Mouse (Mus musculus): ENCODE results near the gene Hist1h4n.
A peak's percentile ranks its signal among the peaks of the same experiment; 100 is the strongest.
"Not testable (repeated sequence)": the region's sequence is repeated elsewhere in the genome, so short reads cannot be mapped to it uniquely, and the experiment has no call there.

The Hist1h4n gene

DNA sequence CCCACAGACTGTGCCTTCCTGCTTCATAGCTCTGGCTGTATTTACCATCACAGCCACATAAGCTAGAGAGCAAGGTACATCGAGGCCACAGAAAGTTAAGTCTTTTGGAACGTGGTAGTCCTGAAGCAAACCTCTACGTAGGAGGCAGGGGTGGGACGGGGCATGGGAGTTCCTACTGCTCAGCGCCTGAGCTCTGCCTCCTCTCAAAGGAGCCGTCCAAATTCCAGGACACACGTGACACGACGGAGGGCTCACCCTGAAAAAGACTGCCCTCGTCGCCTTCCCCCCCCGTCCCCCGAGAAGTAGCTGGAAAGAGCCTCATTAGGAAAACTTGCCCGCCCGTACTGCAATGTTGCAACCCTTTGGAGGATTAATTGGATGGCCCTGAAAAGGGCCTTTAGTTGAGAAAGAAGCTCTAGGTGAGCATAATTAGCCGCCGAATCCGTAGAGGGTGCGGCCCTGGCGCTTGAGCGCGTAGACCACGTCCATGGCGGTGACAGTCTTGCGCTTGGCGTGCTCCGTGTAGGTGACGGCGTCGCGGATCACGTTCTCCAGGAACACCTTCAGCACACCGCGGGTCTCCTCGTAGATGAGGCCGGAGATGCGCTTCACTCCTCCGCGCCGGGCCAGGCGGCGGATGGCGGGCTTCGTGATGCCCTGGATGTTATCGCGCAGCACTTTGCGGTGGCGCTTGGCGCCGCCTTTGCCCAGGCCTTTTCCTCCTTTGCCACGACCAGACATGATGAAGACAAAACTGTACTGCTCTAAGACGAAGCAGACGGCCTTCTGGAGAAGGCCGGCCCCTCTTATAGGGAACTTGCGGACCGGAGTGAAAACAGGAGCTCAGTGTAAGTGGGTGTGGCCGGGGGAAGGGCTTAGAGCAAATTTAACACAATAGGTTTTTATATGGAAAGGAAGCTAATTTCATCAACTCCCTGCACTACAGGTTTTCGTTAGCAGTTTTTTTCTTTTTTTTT lies at the start of gene Hist1h4n:
Gene Hist1h4n, minus strand, starts transcription at position 779 of the 977 bp plus-strand sequence.
- DNase-seq (ENCODE audit: low read depth, low spot score) = not testable (repeated sequence)

DNA sequence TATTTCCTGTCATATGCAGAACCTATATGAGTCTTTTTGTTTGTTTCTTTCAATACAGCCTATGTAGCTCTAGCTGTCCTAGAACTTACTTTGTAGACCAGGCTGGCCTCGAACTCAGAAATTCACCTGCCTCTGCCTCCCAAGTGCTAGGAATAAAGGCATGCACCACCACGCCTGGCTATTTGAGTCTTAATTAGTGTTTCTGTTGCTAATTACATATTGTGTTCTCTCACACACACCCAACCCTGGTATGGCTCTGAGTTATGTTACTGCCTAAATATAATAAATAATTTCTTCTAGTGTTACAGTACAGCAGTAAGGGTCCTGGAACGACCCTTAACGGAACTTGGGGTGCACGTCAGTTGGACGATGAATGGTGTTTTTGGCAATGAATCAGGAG lies 48.7 kb upstream of the Hist1h4n start:
- no peak for DNase-seq (ENCODE audit: low read depth, low spot score)

DNA sequence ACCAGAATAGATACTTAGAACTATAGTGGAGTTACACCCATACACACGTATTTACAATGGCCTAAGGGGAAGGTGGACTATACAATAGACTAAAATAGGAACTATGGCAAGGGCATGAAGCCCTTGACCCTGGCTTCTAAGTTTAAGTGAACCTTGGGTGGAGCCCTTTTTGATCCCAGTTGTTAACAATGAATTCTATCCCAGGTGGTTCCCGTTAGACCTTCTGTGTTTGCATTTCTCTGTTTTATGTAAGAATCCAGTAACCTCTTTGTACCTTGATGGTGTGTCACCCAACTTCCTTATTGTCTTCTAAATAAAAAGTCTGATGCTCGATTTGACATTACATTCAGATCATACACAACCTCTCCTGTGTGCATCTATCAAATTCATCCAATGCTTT lies 33.5 kb upstream of the Hist1h4n start:
- not testable (repeated sequence) for DNase-seq (ENCODE audit: low read depth, low spot score)

DNA sequence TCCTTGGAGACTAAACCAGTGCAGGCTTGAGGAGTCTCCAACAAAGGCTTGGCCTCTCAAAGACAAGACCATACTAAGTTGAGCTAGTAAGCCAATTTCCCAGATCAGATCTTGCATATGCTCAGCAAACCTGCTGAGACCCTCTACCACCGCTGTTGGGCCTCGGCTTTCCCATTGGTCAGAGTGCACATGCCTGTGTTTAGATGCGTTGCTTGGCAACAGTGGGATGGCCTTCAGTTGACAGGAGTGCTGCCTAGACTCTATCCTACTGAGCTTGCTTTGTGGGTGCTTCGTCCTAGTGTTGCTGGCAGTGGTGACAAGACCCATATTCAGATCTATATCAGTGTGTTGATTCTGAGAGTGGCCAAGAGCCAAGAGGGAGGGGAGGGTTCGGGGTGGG lies 29.6 kb upstream of the Hist1h4n start:
- no peak for DNase-seq (ENCODE audit: low read depth, low spot score)

DNA sequence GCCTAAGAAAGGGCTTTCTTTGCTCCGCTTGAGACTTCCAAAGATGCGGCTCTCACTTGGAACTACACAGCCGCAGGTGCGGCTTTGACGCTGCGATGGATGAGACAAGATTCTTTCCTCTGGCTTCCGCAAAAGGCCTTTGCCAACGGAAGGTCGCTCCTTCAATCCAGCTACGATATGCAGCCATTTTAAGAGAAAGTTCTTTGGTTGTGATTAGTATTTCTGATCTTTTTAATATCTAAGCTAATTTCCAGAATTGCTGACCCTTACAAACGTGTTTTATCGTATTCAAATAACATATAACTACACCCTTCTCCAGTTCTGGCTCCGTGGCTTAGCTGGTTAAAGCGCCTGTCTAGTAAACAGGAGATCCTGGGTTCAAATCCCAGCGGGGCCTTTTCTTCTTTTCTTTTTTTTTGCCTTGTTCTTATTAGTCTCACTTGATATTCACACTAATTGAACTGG lies 23.7 kb upstream of the Hist1h4n start:
- DNase-seq (ENCODE audit: low read depth, low spot score) = peak; percentile 20

DNA sequence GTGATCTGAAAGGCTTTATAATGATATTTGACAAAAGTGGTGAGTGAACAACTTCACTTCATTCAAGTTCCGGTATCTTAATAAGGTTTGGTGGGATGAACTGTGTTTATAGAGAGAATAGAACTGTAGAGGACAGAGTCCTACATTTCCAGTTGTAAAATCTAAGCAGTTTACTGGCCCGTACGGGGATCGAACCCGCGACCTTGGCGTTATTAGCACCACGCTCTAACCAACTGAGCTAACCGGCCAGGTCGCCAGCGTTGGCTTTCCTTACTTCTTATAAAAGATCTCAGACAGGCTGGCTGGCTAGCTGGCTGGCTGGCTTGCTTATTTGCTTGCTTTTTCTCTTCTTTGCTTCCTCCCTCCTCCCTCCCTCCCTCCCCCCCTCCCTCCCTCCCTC lies 23.1 kb upstream of the Hist1h4n start:
- peak; percentile 39 for DNase-seq (ENCODE audit: low read depth, low spot score)

DNA sequence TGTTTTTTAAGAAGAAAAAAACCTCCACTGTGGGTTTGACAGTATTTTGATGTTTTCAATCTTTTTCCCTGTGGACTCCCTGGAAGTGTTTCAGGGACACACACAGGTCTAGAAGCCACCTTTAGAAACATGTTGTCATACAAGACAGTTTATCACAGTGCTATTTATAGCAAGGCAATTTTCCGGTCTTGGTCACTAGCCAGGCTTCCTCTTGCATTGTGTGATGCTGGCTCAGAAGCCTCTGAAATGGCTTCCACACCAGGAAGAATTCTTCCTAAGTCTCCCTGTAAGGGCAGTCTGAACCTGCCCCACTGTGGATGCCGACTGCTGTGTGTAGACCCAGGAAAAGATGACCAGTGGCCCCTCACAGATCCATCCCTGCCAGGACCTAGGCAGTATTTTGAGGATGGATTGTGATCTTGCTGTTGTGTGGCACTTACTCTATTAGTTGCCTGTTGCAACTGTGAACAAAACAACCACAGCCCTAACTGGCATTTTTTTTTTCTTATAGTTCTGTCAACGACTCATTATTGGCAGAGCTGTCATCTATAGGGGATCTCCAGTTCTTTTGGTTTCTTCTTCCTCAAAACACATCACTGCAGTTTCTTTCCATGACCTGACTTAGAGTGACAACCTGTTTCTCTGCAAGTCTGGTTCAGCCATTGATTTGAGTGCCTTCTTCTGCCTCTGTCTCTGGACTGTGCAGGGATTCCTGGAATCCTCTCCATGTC lies 20.4 kb upstream of the Hist1h4n start:
- DNase-seq (ENCODE audit: low read depth, low spot score) = peak; percentile 23

DNA sequence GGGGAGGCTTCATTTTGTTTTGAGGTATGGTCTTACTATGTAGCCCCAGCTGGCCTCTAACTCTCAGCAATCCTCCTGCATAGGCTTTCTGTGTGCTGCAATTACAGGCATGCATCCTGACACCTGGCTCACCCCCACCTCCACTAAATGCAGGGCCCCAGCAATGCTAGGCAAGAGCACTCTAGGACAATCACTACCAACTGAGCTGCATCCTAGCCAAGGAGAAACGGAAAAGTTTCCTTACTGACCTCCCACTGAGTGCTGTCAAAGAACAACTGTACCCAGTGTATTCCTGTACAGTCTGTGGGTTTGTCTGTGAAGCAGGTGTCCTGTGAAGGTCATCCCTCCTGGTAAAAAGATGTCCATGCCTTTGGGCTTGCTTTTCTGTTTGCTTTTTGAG lies 18.7 kb upstream of the Hist1h4n start:
- DNase-seq (ENCODE audit: low read depth, low spot score) = not testable (repeated sequence)

DNA sequence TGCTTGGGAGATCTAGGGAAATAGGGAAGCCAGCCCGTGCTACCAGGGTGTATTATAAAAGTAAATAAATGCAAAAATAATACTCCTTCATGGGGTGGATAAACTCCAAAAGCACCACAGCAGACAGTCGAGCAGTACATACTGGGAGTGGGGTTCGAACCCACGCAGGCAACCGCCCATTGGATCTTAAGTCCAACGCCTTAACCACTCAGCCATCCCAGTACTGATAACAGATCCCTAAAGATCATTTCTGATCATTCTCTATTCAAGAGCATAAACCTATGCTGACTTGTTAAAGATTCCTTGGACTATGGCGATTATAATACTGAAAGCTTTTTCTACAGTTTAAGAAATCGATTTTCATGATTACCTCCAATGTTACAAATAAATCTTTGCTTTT lies 15.9 kb upstream of the Hist1h4n start:
- DNase-seq (ENCODE audit: low read depth, low spot score) = no peak

DNA sequence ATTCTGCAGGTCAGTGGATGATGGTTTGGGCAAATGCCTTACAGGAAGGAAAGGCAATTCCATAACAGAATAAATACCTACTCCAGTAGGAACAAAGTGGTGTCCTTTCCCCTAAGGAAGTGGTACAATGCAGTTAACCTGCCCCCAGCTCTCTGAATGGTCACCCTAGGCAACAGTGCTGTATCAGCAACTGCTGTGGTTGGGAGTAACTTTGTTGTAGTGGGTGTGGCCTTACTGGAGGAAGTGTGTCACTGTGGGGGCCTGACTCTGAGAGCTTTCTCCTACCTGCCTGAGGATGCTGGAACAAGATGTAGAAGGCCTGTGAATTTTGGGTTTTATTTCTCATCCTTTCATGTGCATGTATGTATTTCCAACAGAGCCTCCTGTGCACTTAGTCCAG lies 14.4 kb upstream of the Hist1h4n start:
- not testable (repeated sequence) for DNase-seq (ENCODE audit: low read depth, low spot score)

DNA sequence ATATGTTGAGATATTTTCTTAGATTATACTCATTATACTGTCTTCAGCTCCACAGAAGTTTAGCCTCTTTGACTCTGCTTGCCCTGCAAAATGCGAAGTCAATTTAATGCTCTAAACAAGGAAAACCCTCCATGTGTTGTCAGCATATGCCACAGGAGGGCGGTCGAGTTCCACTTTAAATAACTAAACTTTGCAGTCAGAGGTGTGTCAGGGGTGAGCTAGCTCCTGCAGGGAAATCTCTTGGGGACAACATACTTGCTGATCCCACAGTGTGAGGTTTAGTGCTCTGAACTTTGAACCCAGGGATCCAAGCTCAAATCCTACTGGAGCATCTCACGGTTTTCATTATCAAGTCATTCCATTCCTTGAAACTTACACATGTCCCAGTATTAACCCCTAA lies 8.5 kb upstream of the Hist1h4n start:
- DNase-seq (ENCODE audit: low read depth, low spot score) = not testable (repeated sequence)

DNA sequence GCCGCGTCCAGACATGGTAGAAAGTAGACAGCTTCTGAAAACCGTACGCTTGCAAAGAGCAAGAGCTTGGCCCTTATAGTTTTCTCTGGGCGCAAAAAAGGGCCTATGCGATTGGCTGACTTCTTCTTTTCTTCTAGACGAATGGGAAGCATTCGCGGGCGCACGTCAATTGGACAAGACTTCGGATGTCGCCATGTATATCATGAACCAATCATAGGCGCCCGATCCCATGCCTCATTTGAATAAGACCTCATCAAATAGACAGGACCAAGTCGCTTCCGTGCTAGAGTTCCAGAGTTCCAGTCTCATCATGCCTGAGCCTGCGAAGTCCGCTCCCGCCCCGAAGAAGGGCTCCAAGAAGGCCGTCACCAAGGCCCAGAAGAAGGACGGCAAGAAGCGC lies 1.5 kb upstream of the Hist1h4n start, which contains the start of the genes Hist1h2ap and Hist1h2br:
Gene Hist1h2ap, minus strand, starts transcription at position 47 of the 400 bp plus-strand sequence.
Gene Hist1h2br, plus strand, starts transcription at position 283 of the 400 bp plus-strand sequence.
- not testable (repeated sequence) for DNase-seq (ENCODE audit: low read depth, low spot score)

DNA sequence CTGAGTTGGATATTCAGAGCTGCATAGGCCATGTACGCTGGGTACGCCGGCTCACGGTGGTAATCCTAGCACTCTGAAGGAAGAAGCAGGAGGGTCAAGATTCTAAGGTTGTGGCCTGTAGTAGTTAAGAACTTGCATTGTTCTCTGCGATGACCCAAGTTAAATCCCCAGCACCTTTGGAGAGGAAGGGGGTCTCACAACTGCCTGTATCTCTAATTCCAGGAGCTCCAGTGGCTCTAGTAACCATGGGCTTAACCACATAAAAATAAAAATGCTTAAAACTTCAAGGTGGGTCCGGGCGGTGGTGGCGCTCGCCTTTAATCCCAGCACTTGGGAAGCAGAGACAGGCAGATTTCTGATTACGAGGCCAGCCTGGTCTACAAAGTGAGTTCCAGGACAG lies 1.7 kb downstream of the Hist1h4n start:
- DNase-seq (ENCODE audit: low read depth, low spot score) = no peak

DNA sequence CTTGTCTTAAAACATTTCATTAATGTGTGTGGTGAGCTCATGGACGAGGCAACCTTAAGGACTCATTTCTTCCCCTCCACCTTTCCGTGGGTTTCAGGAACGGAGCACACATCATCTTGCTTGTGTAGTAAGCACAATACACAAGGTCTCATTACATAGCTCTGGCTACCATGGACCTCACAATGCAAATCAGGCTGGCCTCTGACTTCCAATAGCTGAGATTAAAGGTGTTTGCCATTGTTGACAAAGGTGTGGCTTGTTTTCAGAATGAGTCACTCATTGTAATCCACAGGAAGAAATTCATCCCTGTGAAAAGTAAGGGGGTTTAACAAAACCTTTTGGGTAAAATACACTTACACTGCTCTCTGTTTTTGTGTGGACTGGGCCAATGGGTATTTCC lies 3.5 kb downstream of the Hist1h4n start:
- no peak for DNase-seq (ENCODE audit: low read depth, low spot score)

DNA sequence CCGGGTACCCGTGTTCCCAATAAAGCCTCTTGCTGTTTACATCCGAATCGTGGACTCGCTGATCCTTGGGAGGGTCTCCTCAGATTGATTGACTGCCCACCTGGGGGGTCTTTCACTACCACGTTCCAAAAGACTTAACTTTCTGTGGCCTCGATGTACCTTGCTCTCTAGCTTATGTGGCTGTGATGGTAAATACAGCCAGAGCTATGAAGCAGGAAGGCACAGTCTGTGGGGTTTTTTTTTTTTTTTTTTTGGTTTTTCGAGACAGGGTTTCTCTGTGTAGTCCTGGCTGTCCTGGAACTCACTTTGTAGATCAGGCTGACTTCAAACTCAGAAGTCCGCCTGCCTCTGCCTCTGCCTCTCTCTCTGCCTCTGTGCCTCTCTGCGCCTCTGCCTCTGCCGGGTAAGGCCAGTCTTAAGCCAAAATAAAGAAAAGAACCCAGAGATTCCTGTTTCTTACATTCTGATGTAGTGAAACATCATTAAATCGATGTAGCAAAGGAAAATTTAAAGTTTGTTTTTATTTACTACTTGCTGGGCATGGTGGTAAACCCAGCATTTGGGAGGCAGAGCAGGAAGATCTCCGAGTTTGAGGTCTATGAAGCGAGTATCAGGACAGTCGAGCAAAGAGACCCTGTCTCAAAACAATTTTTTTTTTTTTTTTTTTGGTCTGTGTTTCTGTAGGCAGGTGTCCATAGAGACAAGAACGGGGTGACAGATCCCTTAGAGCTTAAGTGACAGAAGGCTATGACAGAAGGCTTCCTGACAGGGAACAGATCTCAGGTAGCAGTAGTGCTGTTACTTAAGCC lies 11.7 kb downstream of the Hist1h4n start:
- not testable (repeated sequence) for DNase-seq (ENCODE audit: low read depth, low spot score)

DNA sequence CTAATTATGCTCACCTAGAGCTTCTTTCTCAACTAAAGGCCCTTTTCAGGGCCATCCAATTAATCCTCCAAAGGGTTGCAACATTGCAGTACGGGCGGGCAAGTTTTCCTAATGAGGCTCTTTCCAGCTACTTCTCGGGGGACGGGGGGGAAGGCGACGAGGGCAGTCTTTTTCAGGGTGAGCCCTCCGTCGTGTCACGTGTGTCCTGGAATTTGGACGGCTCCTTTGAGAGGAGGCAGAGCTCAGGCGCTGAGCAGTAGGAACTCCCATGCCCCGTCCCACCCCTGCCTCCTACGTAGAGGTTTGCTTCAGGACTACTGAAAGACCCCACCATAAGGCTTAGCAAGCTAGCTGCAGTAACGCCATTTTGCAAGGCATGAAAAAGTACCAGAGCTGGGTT lies 19.9 kb downstream of the Hist1h4n start:
- DNase-seq (ENCODE audit: low read depth, low spot score) = not testable (repeated sequence)

DNA sequence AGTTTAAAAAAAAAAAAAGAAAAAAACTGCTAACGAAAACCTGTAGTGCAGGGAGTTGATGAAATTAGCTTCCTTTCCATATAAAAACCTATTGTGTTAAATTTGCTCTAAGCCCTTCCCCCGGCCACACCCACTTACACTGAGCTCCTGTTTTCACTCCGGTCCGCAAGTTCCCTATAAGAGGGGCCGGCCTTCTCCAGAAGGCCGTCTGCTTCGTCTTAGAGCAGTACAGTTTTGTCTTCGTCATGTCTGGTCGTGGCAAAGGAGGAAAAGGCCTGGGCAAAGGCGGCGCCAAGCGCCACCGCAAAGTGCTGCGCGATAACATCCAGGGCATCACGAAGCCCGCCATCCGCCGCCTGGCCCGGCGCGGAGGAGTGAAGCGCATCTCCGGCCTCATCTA lies 20.5 kb downstream of the Hist1h4n start, which contains the start of gene Hist1h4m:
Gene Hist1h4m, plus strand, starts transcription at position 208 of the 400 bp plus-strand sequence.
- DNase-seq (ENCODE audit: low read depth, low spot score) = not testable (repeated sequence)

DNA sequence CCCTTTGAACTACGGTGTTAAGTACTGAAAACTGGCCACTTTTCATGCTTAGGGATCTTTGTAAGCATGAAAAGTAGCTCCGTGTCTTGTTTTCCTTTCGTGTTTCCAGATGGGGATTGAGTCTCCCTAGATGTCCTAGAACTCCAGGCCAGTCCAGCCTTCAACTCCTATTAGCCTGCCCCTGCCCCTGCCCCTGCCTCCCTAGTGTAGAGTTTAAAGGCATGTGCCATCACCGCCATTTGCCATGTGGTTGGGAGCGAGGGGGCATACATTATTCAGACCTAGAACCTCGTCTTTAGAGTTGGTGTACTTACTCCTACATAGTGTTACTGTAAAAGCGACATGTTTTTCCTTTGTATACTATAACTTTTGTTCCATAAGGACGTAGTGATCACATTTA lies 20.9 kb downstream of the Hist1h4n start:
- not testable (repeated sequence) for DNase-seq (ENCODE audit: low read depth, low spot score)

DNA sequence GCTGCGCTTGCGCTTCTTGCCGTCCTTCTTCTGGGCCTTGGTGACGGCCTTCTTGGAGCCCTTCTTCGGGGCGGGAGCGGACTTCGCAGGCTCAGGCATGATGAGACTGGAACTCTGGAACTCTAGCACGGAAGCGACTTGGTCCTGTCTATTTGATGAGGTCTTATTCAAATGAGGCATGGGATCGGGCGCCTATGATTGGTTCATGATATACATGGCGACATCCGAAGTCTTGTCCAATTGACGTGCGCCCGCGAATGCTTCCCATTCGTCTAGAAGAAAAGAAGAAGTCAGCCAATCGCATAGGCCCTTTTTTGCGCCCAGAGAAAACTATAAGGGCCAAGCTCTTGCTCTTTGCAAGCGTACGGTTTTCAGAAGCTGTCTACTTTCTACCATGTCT lies 21.9 kb downstream of the Hist1h4n start, which contains the start of the genes Hist1h2bq and Hist1h2ao:
Gene Hist1h2bq, minus strand, starts transcription at position 125 of the 400 bp plus-strand sequence.
Gene Hist1h2ao, plus strand, starts transcription at position 393 of the 400 bp plus-strand sequence.
- not testable (repeated sequence) for DNase-seq (ENCODE audit: low read depth, low spot score)

DNA sequence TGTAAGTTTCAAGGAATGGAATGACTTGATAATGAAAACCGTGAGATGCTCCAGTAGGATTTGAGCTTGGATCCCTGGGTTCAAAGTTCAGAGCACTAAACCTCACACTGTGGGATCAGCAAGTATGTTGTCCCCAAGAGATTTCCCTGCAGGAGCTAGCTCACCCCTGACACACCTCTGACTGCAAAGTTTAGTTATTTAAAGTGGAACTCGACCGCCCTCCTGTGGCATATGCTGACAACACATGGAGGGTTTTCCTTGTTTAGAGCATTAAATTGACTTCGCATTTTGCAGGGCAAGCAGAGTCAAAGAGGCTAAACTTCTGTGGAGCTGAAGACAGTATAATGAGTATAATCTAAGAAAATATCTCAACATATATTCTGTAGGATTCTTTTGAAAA lies 28.9 kb downstream of the Hist1h4n start:
- not testable (repeated sequence) for DNase-seq (ENCODE audit: low read depth, low spot score)

DNA sequence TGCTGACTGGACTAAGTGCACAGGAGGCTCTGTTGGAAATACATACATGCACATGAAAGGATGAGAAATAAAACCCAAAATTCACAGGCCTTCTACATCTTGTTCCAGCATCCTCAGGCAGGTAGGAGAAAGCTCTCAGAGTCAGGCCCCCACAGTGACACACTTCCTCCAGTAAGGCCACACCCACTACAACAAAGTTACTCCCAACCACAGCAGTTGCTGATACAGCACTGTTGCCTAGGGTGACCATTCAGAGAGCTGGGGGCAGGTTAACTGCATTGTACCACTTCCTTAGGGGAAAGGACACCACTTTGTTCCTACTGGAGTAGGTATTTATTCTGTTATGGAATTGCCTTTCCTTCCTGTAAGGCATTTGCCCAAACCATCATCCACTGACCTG lies 34.8 kb downstream of the Hist1h4n start:
- not testable (repeated sequence) for DNase-seq (ENCODE audit: low read depth, low spot score)

All from skeletal muscle tissue, adult 2 months (tissue).